Mouse (Mus musculus): Measurements from ENCODE around the gene Csnk1g1. TPM values are rescaled to one million over a fixed set of nuclear protein-coding genes. Genes with fewer than 3 reads are reported as not detected.
A peak's percentile ranks its signal among the peaks of the same experiment; 100 is the strongest.

Csnk1g1 gene
- polyA plus RNA-seq (2015; fragmentation: Nextera tagmentation; extraction: Ambion mirVana) = 12.9 and 14.5 TPM in 2 replicates

DNA sequence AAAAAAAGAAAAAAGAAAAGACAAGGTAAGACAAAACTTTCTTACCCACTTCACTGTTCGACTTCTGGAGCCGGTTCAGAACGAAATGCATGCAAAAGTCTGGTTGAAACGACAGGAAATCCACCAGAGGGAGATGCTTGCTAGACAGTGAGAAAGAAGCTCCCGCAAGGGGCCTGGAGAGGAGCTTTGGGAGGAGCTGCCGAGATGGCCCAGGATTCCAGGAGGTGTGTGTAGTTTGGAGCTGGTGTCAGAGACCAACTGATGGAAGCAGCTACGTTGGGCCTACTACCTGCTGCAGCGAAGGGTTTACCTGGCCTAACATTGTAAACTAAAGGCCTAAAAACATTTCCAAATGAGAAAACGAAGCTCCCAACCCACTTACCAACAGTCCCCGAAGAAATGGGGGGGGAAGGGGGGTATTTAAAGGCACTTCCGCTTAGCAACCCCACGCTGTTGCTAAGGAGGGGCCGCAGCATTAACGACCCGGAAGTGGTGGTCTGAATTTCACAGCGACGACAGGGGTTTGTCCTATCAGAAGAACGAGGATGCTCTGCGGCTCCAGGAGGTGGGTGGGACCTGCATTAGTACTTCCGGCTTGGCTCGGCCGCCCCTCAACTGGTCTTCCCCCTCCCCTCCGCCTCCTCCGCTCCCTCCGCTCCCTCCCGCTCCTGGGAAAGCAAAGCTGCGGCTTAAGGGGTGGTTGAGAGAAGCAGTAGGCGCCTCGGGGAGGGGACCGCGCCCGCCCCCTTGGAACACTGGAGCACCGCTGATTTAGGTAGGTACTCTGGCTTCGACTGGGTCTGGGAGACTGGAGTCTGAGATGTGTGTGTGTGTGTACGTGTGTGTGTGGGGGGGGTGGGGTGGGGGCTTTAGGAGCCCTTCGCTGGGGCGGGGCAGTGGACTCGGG lies at the start of gene Csnk1g1, which contains the start of gene Trip4:
Gene Csnk1g1 (plus strand): TSS at position 531 of the 907 bp plus-strand sequence.
Gene Trip4 (minus strand): TSS at position 401 of the 907 bp plus-strand sequence.
- Histone ChIP-seq H3K36me3 (peaks cover under 1% of the 10 kb centered on the region; the same call in 1 of the 2 replicates), H3K4me2 (peak within 1 kb of the TSS; percentile 80), H3K9me3 (no peaks in the 10 kb centered on the region), H3K4me3 (replicated peaks) (peak within 1 kb of the TSS; percentile 77), H3K27ac (peak within 1 kb of the TSS; percentile 92), H3K4me1 (peaks cover 6% of the 10 kb centered on the region; the same call in 1 of the 2 replicates), H3K9ac (peak within 1 kb of the TSS; percentile 73), H3K27me3 (replicated peaks) (no peaks in the 10 kb centered on the region)
- under 1% methylated on average over 38 of the region's 38 CpGs for WGBS
- ATAC-seq (ENCODE audit: insufficient read depth, low FRiP score, low read depth) = peak; percentile 98

DNA sequence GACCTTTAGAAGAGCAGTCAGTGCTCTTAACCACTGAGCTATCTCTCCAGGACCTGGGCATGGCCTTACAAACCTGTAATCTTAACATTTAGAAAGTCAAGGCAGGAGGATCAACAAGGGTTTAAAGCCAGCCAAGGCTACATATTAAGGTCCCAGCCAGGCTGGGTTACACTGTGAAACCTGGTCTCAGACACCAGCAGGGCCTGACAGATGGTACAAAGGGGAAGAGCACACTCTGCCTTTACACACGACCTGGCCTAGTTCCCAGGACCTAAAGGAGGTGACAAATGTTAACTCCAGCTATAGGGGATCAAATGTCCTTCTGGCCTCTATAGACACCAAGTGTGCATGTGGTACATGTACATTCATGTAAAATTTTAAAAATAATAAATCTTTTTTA lies 49.1 kb upstream of the Csnk1g1 start:
- Histone ChIP-seq H3K9ac (no peak overlapping the region), H3K4me3 (replicated peaks) (no peak overlapping the region), H3K36me3 (peaks cover 19% of the 10 kb centered on the region), H3K4me1 (no peaks in the 10 kb centered on the region), H3K4me2 (no peak overlapping the region), H3K9me3 (no peaks in the 10 kb centered on the region), H3K27me3 (replicated peaks) (no peaks in the 10 kb centered on the region), H3K27ac (no peak overlapping the region)
- 46% methylated on average over 1 of the region's 1 CpGs for WGBS
- ATAC-seq (ENCODE audit: insufficient read depth, low FRiP score, low read depth) = no peak

DNA sequence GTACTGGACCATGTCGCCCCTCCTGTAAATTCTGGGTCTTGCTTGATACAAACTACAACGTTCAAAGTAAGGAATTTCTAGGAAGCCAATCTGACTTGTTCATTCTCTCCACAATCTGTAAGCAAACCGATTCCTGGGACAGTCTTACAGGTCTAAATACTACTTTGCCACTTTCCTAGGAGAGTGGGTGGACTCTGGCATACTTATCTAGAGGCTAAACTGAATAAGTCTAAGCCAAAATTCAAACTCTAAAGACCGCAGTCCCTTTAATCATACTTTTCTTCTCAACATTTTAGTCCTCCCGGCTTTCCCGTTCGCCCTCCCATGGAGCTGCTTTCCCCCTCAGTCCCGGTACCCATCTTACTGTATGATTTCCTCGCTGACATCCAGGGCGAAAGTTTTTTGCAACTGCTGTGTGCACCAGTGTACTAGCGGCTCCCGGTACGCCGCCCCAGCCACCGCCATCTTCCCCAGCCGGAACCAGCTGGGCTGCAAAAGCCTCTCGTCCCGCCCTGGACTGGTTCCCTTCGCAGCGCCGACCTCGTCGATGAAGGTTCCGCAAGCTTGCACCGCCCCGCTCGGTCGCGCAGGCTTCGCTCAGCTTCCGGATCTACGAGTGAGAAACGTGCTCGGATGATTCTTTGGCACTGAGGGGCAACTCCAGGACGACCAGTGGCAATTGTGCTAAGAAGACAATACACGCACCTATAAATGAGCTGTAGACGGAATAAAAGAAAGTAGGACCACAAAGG lies 24.0 kb upstream of the Csnk1g1 start:
- H3K36me3 ChIP-seq = 0 out of 2 replicates have a peak, but pooled peaks cover 4% of the 10 kb centered on the region
- peak; percentile 98 for ATAC-seq (ENCODE audit: insufficient read depth, low FRiP score, low read depth)
- peak overlapping the region; percentile 78 for H3K9ac ChIP-seq
- H3K4me1 ChIP-seq = no peaks in the 10 kb centered on the region
- under 1% methylated on average over 37 of the region's 37 CpGs for WGBS
- H3K27me3 ChIP-seq (replicated peaks) = no peaks in the 10 kb centered on the region
- H3K4me3 ChIP-seq (replicated peaks) = peak overlapping the region; percentile 73
- peak overlapping the region; percentile 71 for H3K4me2 ChIP-seq
- H3K9me3 ChIP-seq = no peaks in the 10 kb centered on the region
- H3K27ac ChIP-seq = peak overlapping the region; percentile 78

- peak within 1 kb of the TSS; percentile 95 for H3K4me2 ChIP-seq
- under 1% methylated on average over 21 of the region's 21 CpGs for WGBS
- H3K27me3 ChIP-seq (replicated peaks) = no peaks in the 10 kb centered on the region
- H3K9me3 ChIP-seq = no peaks in the 10 kb centered on the region
- peaks cover 6% of the 10 kb centered on the region; the same call in 1 of the 2 replicates for H3K36me3 ChIP-seq
- peak within 1 kb of the TSS; percentile 54 for H3K9ac ChIP-seq
- H3K4me1 ChIP-seq = peaks cover 6% of the 10 kb centered on the region; the same call in 1 of the 2 replicates
- peak within 1 kb of the TSS; percentile 44; the same call in 1 of the 2 replicates for H3K27ac ChIP-seq
- peak within 1 kb of the TSS; percentile 68 for H3K4me3 ChIP-seq (replicated peaks)
- ATAC-seq (ENCODE audit: insufficient read depth, low FRiP score, low read depth) = peak; percentile 96
Observed at GRCm38 (mm10) chr9:65890143-65890628, 18.5 kb upstream of the Csnk1g1 start, which contains the start of gene Pclaf. Gene Pclaf, plus strand, starts transcription at chr9:65890237.

- Histone ChIP-seq H3K4me3 (replicated peaks) (peak overlapping the region; percentile 68), H3K27ac (no peak overlapping the region), H3K9ac (peak overlapping the region; percentile 54; the same call in 1 of the 2 replicates), H3K9me3 (no peaks in the 10 kb centered on the region), H3K4me1 (peaks cover 6% of the 10 kb centered on the region; the same call in 1 of the 2 replicates), H3K4me2 (peak overlapping the region; percentile 95), H3K27me3 (replicated peaks) (no peaks in the 10 kb centered on the region), H3K36me3 (peaks cover 6% of the 10 kb centered on the region; the same call in 1 of the 2 replicates)
- 3% methylated on average over 5 of the region's 5 CpGs for WGBS
- no peak for ATAC-seq (ENCODE audit: insufficient read depth, low FRiP score, low read depth)
Observed at GRCm38 (mm10) chr9:65891126-65891525, 17.6 kb upstream of the Csnk1g1 start.

GRCm38 (mm10) chr9:65896977-65897376 lies 11.7 kb upstream of the Csnk1g1 start:
- H3K9me3 ChIP-seq = no peaks in the 10 kb centered on the region
- H3K4me2 ChIP-seq = no peak overlapping the region
- no peak overlapping the region for H3K27ac ChIP-seq
- ATAC-seq (ENCODE audit: insufficient read depth, low FRiP score, low read depth) = no peak
- peaks cover 6% of the 10 kb centered on the region; the same call in 1 of the 2 replicates for H3K36me3 ChIP-seq
- H3K4me3 ChIP-seq (replicated peaks) = no peak overlapping the region
- WGBS = 83% methylated on average over 2 of the region's 2 CpGs
- H3K27me3 ChIP-seq (replicated peaks) = no peaks in the 10 kb centered on the region
- no peaks in the 10 kb centered on the region for H3K4me1 ChIP-seq
- no peak overlapping the region for H3K9ac ChIP-seq

- ATAC-seq (ENCODE audit: insufficient read depth, low FRiP score, low read depth) = no peak
- Histone ChIP-seq H3K4me2 (no peak overlapping the region), H3K9me3 (no peaks in the 10 kb centered on the region), H3K36me3 (peaks cover 4% of the 10 kb centered on the region; the same call in 1 of the 2 replicates), H3K4me1 (peaks cover 2% of the 10 kb centered on the region; the same call in 1 of the 2 replicates), H3K27ac (no peak overlapping the region), H3K4me3 (replicated peaks) (no peak overlapping the region), H3K9ac (no peak overlapping the region), H3K27me3 (replicated peaks) (no peaks in the 10 kb centered on the region)
- WGBS = 82% methylated on average over 3 of the region's 3 CpGs
Observed at GRCm38 (mm10) chr9:65902879-65903278, 5.8 kb upstream of the Csnk1g1 start.

- Histone ChIP-seq H3K9ac (no peak overlapping the region), H3K27ac (no peak overlapping the region), H3K4me2 (no peak overlapping the region), H3K4me1 (peaks cover 3% of the 10 kb centered on the region; the same call in 1 of the 2 replicates), H3K36me3 (peaks cover 4% of the 10 kb centered on the region; the same call in 1 of the 2 replicates), H3K4me3 (replicated peaks) (no peak overlapping the region), H3K27me3 (replicated peaks) (no peaks in the 10 kb centered on the region), H3K9me3 (no peaks in the 10 kb centered on the region)
- no peak for ATAC-seq (ENCODE audit: insufficient read depth, low FRiP score, low read depth)
Observed at GRCm38 (mm10) chr9:65903419-65903818, 5.3 kb upstream of the Csnk1g1 start.

GRCm38 (mm10) chr9:65909301-65909801 lies 627 bp downstream of the Csnk1g1 start:
- ATAC-seq (ENCODE audit: insufficient read depth, low FRiP score, low read depth) = no peak; the same call in 1 of the 2 replicates
- H3K4me3 ChIP-seq (replicated peaks) = peak overlapping the region; percentile 77
- H3K9ac ChIP-seq = peak overlapping the region; percentile 73
- no peaks in the 10 kb centered on the region for H3K36me3 ChIP-seq
- peaks cover 6% of the 10 kb centered on the region; the same call in 1 of the 2 replicates for H3K4me1 ChIP-seq
- peak overlapping the region; percentile 80 for H3K4me2 ChIP-seq
- H3K27me3 ChIP-seq (replicated peaks) = no peaks in the 10 kb centered on the region
- no peaks in the 10 kb centered on the region for H3K9me3 ChIP-seq
- under 1% methylated on average over 34 of the region's 34 CpGs for WGBS
- H3K27ac ChIP-seq = peak overlapping the region; percentile 92

GRCm38 (mm10) chr9:65909837-65910236 lies 1.1 kb downstream of the Csnk1g1 start:
- Histone ChIP-seq H3K4me2 (peak overlapping the region; percentile 80), H3K27me3 (replicated peaks) (no peaks in the 10 kb centered on the region), H3K9me3 (no peaks in the 10 kb centered on the region), H3K4me1 (peaks cover 6% of the 10 kb centered on the region; the same call in 1 of the 2 replicates), H3K4me3 (replicated peaks) (peak overlapping the region; percentile 77), H3K9ac (peak overlapping the region; percentile 73), H3K36me3 (no peaks in the 10 kb centered on the region), H3K27ac (peak overlapping the region; percentile 92; the same call in 1 of the 2 replicates)
- 6% methylated on average over 4 of the region's 4 CpGs for WGBS
- ATAC-seq (ENCODE audit: insufficient read depth, low FRiP score, low read depth) = no peak

- H3K27ac ChIP-seq = no peak overlapping the region
- H3K27me3 ChIP-seq (replicated peaks) = no peaks in the 10 kb centered on the region
- peaks cover 2% of the 10 kb centered on the region; the same call in 1 of the 2 replicates for H3K4me1 ChIP-seq
- ATAC-seq (ENCODE audit: insufficient read depth, low FRiP score, low read depth) = no peak
- no peak overlapping the region for H3K4me2 ChIP-seq
- no peak overlapping the region for H3K4me3 ChIP-seq (replicated peaks)
- H3K36me3 ChIP-seq = no peaks in the 10 kb centered on the region
- no peaks in the 10 kb centered on the region for H3K9me3 ChIP-seq
- 83% methylated on average over 2 of the region's 2 CpGs for WGBS
- H3K9ac ChIP-seq = no peak overlapping the region
Observed at GRCm38 (mm10) chr9:65913976-65914375, 5.3 kb downstream of the Csnk1g1 start.
